Mouse (Mus musculus): ENCODE results near the gene Tacc2.

DNA sequence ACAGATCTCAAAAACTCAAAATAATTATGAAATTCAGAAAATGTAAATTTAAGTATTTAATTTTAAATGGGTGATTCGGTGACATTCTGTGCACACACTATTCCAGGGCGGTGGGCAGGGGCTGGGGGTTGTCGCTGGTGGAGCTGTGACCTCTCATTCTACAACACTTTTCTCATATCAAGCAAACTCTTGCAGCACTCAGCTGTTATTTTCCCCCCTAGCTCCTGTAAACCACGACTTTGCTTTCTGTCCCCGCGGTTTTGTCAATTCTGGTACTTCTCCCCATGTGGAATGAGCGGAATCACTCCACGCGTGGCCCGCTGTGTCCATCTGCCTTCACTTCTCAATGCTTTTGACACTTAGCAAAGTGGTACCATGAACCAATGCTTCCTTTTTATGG is 3.5 kb upstream of the Tacc2 start:
- TF ChIP-seq POLR2A (IDR thresholded peaks at IDR 0.05; ENCODE audit: extremely low read depth, insufficient read depth, low read length) (no peak), CTCF (IDR thresholded peaks at IDR 0.05; ENCODE audit: low read depth, low read length) (no peak)

Data from liver, adult 2 months (tissue).